Mouse (Mus musculus) natural killer cell, adult 2 months (primary cell): ENCODE results near the gene C1ql1.
A peak's percentile ranks its signal among the peaks of the same experiment; 100 is the strongest.

Experiments used
- DNase-seq, 2 experiments: peaks; one replicate each; pipeline ENCODE4 v3.0.0; 2022; ENCODE audit warnings: low spot score in 2 of 2

C1ql1 gene

GRCm38 (mm10) chr11:102902107-102902506 is 44.4 kb downstream of the C1ql1 start:
- DNase-seq: no peak

DNA sequence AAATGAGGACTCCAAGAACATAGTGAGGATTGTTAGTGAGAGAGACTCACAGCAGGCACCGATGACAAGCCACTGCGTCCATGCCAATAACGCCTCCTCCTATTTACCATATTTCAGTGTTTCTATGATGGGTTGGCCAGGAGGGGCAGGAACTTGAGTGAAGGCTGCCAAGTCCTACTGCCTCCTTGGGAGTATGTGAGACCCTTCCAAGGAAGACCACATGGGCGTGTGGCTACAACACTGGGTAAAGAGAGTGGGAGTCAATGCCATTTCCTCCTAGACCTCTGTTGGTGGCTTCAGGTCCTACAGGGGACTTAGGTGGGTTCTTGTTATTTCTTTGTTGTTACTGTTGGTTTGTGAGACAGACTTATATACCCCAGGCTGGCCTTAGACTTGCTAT is 45.3 kb downstream of the C1ql1 start:
- DNase-seq: no peak

DNA sequence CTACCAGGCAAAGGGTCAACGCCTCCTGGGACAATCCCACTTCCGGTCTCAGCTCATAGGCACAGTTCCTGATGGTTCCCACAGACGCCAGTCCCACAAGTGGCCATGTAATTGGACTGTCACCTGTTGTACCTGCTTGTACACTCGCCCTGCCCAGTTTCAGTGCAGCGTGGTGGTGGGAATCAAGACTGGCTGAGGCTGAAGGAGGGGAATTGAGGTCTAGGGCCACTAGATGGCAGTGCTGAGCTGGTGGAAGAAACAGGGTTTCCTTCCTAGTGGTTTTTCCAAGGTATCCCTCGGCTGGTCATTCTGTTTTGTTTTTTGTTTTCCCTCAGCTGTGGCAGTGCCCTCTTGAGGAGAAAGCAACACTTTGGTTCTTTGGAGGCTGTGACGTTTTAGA is 45.7 kb downstream of the C1ql1 start, which contains the start of gene Gfap:
TSS of gene Gfap (minus strand) at position 150 of the 400 bp plus-strand sequence.
- peak; percentile 17 to 39 for DNase-seq

GRCm38 (mm10) chr11:102898408-102898807 is 48.1 kb downstream of the C1ql1 start:
- no peak for DNase-seq

DNA sequence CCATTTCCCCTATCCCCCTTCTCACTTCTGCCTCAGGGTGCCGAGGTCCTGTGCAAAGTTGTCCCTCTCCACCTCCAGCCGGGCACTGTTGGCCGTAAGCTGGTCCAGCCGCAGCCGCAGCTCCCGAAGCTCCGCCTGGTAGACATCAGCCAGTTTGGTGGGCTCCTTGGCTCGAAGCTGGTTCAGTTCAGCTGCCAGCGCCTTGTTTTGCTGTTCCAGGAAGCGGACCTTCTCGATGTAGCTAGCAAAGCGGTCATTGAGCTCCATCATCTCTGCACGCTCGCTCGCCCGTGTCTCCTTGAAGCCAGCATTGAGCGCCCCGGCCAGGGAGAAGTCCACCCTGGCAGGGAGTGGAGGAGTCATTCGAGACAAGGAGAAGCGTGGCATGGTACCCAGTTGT is 49.8 kb downstream of the C1ql1 start:
- no peak for DNase-seq

- DNase-seq: no peak
These were observed 50.7 kb downstream of the C1ql1 start for GRCm38 (mm10) chr11:102895779-102896178.

DNA sequence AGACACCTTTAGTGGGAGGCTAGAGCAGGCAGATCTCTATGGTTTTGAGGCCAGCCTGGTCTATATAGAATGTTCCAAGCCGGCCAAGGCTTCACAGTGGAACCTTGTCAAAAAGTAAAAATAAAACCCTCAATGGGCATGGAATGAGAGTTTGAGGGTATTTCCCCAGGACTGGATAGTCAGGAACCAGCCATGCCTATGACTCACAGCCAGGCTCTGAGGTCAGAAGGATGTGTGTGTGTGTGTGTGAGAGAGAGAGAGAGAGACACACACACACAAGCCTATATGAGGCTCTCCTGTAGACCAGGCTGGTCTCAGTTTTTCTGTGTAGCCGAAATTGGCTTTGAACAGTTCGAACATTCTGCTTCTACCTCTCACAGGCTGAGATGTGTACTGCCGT is 51.8 kb downstream of the C1ql1 start:
- no peak for DNase-seq

- peak; percentile 45 to 64 for DNase-seq
These were observed 53.4 kb downstream of the C1ql1 start for GRCm38 (mm10) chr11:102893015-102893651.

GRCm38 (mm10) chr11:102890096-102890495 is 56.4 kb downstream of the C1ql1 start:
- DNase-seq: no peak
